In the genomic region with DNA sequence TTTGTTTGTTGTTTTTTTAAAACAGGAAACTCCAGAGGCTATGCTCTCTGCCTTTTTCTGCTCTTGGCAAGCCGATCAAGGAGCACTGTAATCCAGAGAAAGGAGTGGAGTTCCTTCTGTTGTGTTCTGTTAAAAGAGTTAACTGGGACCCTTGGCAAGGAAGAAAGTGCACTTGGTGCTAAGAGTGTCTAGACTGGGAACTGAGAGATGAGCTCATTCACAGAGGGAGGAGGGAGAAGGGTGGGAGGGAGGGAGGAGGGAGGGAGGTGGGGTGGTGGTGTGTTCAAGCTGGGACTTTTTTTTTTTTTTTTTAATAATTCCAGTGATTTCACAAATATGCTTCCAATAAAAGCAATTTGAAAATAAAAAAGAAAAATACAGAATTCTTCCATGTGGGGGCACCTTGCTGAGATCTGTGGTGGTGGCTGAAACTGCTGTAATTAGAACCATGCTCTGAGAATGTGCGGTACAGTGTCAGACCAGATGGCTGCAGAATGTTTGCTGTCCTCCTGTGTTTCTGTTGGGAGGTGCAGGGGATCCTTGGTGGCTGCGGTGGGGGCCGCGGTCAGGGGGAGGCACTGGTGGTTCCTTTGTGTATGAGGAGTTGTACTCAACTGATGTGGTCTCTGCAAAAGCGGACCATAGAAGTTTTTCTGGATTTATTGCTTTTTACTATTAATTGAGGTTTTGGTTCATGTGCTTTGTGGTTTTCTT, we compare ENCODE assay signal across 12 mouse cellular contexts. TPM values are rescaled to one million over a fixed set of nuclear protein-coding genes. Genes with fewer than 3 reads are reported as not detected.
DNase-seq lines count a peak whose midpoint lies in the region; ATAC-seq and TF ChIP-seq lines count a peak whose summit lies in the region.
"Had no signal": no experiment of that assay in that cellular context is flagged by ENCODE, and none has a peak within 500 bp of the region (broad histone marks: within the 10 kb centered on the region; RNA-seq: fewer than 3 reads in every experiment).

No protein-coding gene starts in this region.

- H3K9ac ChIP-seq in forebrain, embryonic 11.5 days (ENCODE audit: low read length), result no peak overlapping the region
- H3K9ac ChIP-seq in neural tube, embryonic 11.5 days (ENCODE audit: low read length), result no peak overlapping the region
- H3K9ac ChIP-seq in forebrain, postnatal 0 days, result no peak overlapping the region
- H3K9ac ChIP-seq: neural tube, embryonic 15.5 days; stomach, embryonic 15.5 days had no signal

- no peaks in the 10 kb centered on the region for H3K36me3 ChIP-seq in forebrain, embryonic 11.5 days (ENCODE audit: control insufficient read depth, insufficient read depth, low read length)
- no peaks in the 10 kb centered on the region for H3K36me3 ChIP-seq in forebrain, embryonic 10.5 days (replicated peaks)
- H3K36me3 ChIP-seq in neural tube, embryonic 11.5 days (ENCODE audit: control insufficient read depth, insufficient read depth, low read length), result no peaks in the 10 kb centered on the region
- no peaks in the 10 kb centered on the region for H3K36me3 ChIP-seq in forebrain, postnatal 0 days (ENCODE audit: insufficient read depth)
- H3K36me3 ChIP-seq: neural tube, embryonic 15.5 days; stomach, embryonic 15.5 days had no signal

- no peak overlapping the region for H3K27ac ChIP-seq in forebrain, embryonic 11.5 days (ENCODE audit: low read depth, low read length)
- no peak overlapping the region for H3K27ac ChIP-seq in forebrain, embryonic 10.5 days
- H3K27ac ChIP-seq in neural tube, embryonic 11.5 days (ENCODE audit: low read depth, low read length), result no peak overlapping the region
- no peak overlapping the region for H3K27ac ChIP-seq in forebrain, postnatal 0 days (ENCODE audit: low read depth, low read length)
- H3K27ac ChIP-seq: neural tube, embryonic 15.5 days; stomach, embryonic 15.5 days had no signal

- no peaks in the 10 kb centered on the region for H3K27me3 ChIP-seq in forebrain, embryonic 11.5 days (ENCODE audit: control insufficient read depth, insufficient read depth, low read length)
- H3K27me3 ChIP-seq in forebrain, embryonic 10.5 days (ENCODE audit: poor library complexity, severe bottlenecking), result no peaks in the 10 kb centered on the region
- no peaks in the 10 kb centered on the region for H3K27me3 ChIP-seq in neural tube, embryonic 11.5 days (ENCODE audit: control insufficient read depth, insufficient read depth, low read length)
- H3K27me3 ChIP-seq in forebrain, postnatal 0 days (ENCODE audit: insufficient read depth, low read length), result no peaks in the 10 kb centered on the region
- H3K27me3 ChIP-seq: neural tube, embryonic 15.5 days; stomach, embryonic 15.5 days had no signal

- no peak overlapping the region for H3K4me2 ChIP-seq in forebrain, embryonic 11.5 days (ENCODE audit: low read depth, low read length, severe bottlenecking)
- no peak overlapping the region for H3K4me2 ChIP-seq in neural tube, embryonic 11.5 days (ENCODE audit: low read depth)
- no peak overlapping the region for H3K4me2 ChIP-seq in forebrain, postnatal 0 days (ENCODE audit: low read depth)
- H3K4me2 ChIP-seq: neural tube, embryonic 15.5 days; stomach, embryonic 15.5 days had no signal

- 0 out of 2 replicates have a peak, but pooled peaks cover 3% of the 10 kb centered on the region for H3K4me1 ChIP-seq in forebrain, embryonic 11.5 days (replicated peaks; ENCODE audit: control insufficient read depth, insufficient read depth, low read length)
- H3K4me1 ChIP-seq in forebrain, embryonic 10.5 days, result peaks cover 46% of the 10 kb centered on the region
- no peaks in the 10 kb centered on the region for H3K4me1 ChIP-seq in neural tube, embryonic 11.5 days (ENCODE audit: control insufficient read depth, insufficient read depth, low read length)
- H3K4me1 ChIP-seq in forebrain, postnatal 0 days (ENCODE audit: insufficient read depth), result no peaks in the 10 kb centered on the region

- H3K9me3 ChIP-seq in forebrain, embryonic 11.5 days (ENCODE audit: control insufficient read depth, low read length), result no peaks in the 10 kb centered on the region
- no peaks in the 10 kb centered on the region for H3K9me3 ChIP-seq in forebrain, embryonic 10.5 days
- no peaks in the 10 kb centered on the region for H3K9me3 ChIP-seq in neural tube, embryonic 11.5 days (ENCODE audit: control insufficient read depth, low read length)
- no peaks in the 10 kb centered on the region for H3K9me3 ChIP-seq in forebrain, postnatal 0 days (ENCODE audit: low read length)
- H3K9me3 ChIP-seq: neural tube, embryonic 15.5 days; stomach, embryonic 15.5 days had no signal

- 0 out of 2 replicates have a peak, but pooled peaks have one; percentile 42 for ATAC-seq in forebrain, embryonic 11.5 days (replicated peaks; ENCODE audit: low FRiP score)
- no peak for ATAC-seq in neural tube, embryonic 11.5 days (ENCODE audit: insufficient read depth, low FRiP score, low TSS enrichment)
- ATAC-seq in forebrain, postnatal 0 days, result no peak

- 78% methylated on average over 6 of the region's 6 CpGs for WGBS in forebrain, embryonic 11.5 days
- WGBS in forebrain, embryonic 10.5 days, result 85% methylated on average over 6 of the region's 6 CpGs
- WGBS in neural tube, embryonic 11.5 days, result 81% methylated on average over 6 of the region's 6 CpGs
- 74% methylated on average over 6 of the region's 6 CpGs for WGBS in forebrain, postnatal 0 days

- 0 out of 2 replicates have a peak, but pooled peaks have one; percentile 9 for TF ChIP-seq CTCF in forebrain, postnatal 0 days (IDR thresholded peaks at IDR 0.05; ENCODE audit: low read depth)

- H3K4me3 ChIP-seq in forebrain, embryonic 11.5 days (ENCODE audit: low read depth, low read length), result no peak overlapping the region
- no peak overlapping the region for H3K4me3 ChIP-seq in forebrain, embryonic 10.5 days
- no peak overlapping the region for H3K4me3 ChIP-seq in neural tube, embryonic 11.5 days (ENCODE audit: low read depth, low read length)
- H3K4me3 ChIP-seq in forebrain, postnatal 0 days (ENCODE audit: low read depth, low read length), result no peak overlapping the region
- H3K4me3 ChIP-seq: neural tube, embryonic 15.5 days; stomach, embryonic 15.5 days had no signal

- DNase-seq in forebrain, embryonic 11.5 days (ENCODE audit: low spot score), result no peak
- DNase-seq in forebrain, embryonic 10.5 days (ENCODE audit: extremely low spot score, low spot score), result no peak
- peak; percentile 23 for DNase-seq in neural tube, embryonic 11.5 days (ENCODE audit: low spot score)
- no peak for DNase-seq in neural tube, embryonic 10.5 days (ENCODE audit: extremely low spot score, low spot score)
- DNase-seq in forebrain, postnatal 0 days, result no peak
- peak; percentile 40 for DNase-seq in skeletal muscle tissue, adult 2 months (ENCODE audit: low read depth, low spot score)
- DNase-seq in adrenal gland, postnatal 4 days (ENCODE audit: low spot score in 2 of 2), result no peak
- no peak for DNase-seq in thymus, adult 18-20 months
- DNase-seq: heart, adult 11 months; lung, postnatal 36 days had no signal

RNA-seq across cellular contexts. Expression of a gene that starts 43.8 kb away (rescaled TPM):
- polyA plus RNA-seq in forebrain, embryonic 11.5 days (2014; fragmentation: Nextera tagmentation; extraction: Ambion mirVana), result 10.4 and 10.6 TPM in 2 replicates
- 7.4 TPM in 2 replicates for polyA plus RNA-seq in forebrain, embryonic 10.5 days (2016; fragmentation: Nextera tagmentation; extraction: Ambion mirVana)
- polyA plus RNA-seq in neural tube, embryonic 11.5 days (2014; fragmentation: Nextera tagmentation; extraction: Ambion mirVana), result 7.8 and 9.0 TPM in 2 replicates
- total RNA-seq in forebrain, postnatal 0 days (2014; rRNA removed), result 38.4 and 41.8 TPM in 2 replicates
- polyA plus RNA-seq in forebrain, postnatal 0 days (2015; fragmentation: Nextera tagmentation; extraction: Ambion mirVana), result 7.6 and 9.1 TPM in 2 replicates
- total RNA-seq in adrenal gland, postnatal 4 days (2021), result 10 to 100 TPM; 28.4 to 33.3 TPM

Comparison
In these comparisons a context has a peak if more than half of its experiments do, and no peak if none do; other contexts are left out.
1. DNase-seq: peak in neural tube, embryonic 11.5 days (single experiment) and skeletal muscle tissue, adult 2 months (single experiment); none in forebrain, embryonic 11.5 days (single experiment), forebrain, embryonic 10.5 days (single experiment), neural tube, embryonic 10.5 days (single experiment), forebrain, postnatal 0 days (single experiment), adrenal gland, postnatal 4 days (0 of 2) and thymus, adult 18-20 months (0 of 2).